Comparison of ENCODE assay signal across 10 mouse cellular contexts in the genomic region with DNA sequence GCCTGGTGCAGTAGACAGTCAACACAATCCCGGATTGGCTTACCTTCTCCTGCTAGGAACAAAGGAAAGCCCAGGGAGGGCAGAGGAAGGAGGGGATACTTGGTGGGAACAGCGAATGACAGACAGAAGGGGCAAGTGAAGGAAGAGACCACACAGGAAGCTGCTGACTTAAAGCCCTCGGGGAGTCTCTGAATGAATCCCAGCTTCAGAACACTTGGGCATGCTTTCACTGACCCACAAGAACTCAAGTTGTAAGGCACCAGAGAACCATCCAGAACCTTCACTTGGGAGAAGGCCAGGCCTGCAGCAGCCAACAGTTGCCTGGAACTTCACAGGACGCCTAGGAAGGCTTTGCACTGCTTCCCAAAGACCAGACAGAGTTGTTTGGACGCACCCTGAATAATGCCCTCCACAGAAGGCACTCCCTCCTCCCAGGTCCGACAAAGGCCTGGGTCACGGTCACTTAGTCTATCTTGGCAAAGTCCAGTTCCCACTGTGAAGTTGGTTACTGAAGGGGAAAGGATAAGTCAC.
DNase-seq lines count a peak whose midpoint lies in the region; ATAC-seq lines count a peak whose summit lies in the region.
"Had no signal": no experiment of that assay in that cellular context is flagged by ENCODE, and none has a peak within 500 bp of the region (broad histone marks: within the 10 kb centered on the region; RNA-seq: fewer than 3 reads in every experiment).

No protein-coding gene starts in this region.

- DNase-seq in forebrain, embryonic 11.5 days (ENCODE audit: low spot score) = no peak
- no peak for DNase-seq in forebrain, embryonic 14.5 days (ENCODE audit: low spot score)
- DNase-seq in ovary, postnatal 36 days (ENCODE audit: low spot score) = peak; percentile 19
- no peak for DNase-seq in ovary, postnatal 14 days (ENCODE audit: low spot score)
- DNase-seq in retina, embryonic 14.5 days (ENCODE audit: low spot score) = peak; percentile 46
- no peak for DNase-seq in spleen, postnatal 10 days (ENCODE audit: low spot score in 2 of 2)
- DNase-seq in heart, postnatal 10 days = no peak
- DNase-seq: heart, postnatal 14 days had no signal

- no peak overlapping the region for H3K4me2 ChIP-seq in forebrain, embryonic 11.5 days (ENCODE audit: low read depth, low read length, severe bottlenecking)
- H3K4me2 ChIP-seq in forebrain, embryonic 14.5 days (ENCODE audit: low read length) = no peak overlapping the region
- no peak overlapping the region for H3K4me2 ChIP-seq in kidney, embryonic 16.5 days (replicated peaks; ENCODE audit: low read depth, low read length)
- H3K4me2 ChIP-seq: limb, embryonic 12.5 days had no signal

- intact Hi-C loops in heart, postnatal 10 days (cut with DNase I) = loop anchor here (5.0 kb wide), 1 partner anchor 46 kb away; no protein-coding TSS in a partner anchor

- no peaks in the 10 kb centered on the region for H3K36me3 ChIP-seq in forebrain, embryonic 11.5 days (ENCODE audit: control insufficient read depth, insufficient read depth, low read length)
- no peaks in the 10 kb centered on the region for H3K36me3 ChIP-seq in forebrain, embryonic 14.5 days (ENCODE audit: control insufficient read depth, insufficient read depth, low read length)
- H3K36me3 ChIP-seq in kidney, embryonic 16.5 days (ENCODE audit: insufficient read depth, low read length) = no peaks in the 10 kb centered on the region
- H3K36me3 ChIP-seq: limb, embryonic 12.5 days had no signal

- H3K27me3 ChIP-seq in forebrain, embryonic 11.5 days (ENCODE audit: control insufficient read depth, insufficient read depth, low read length) = no peaks in the 10 kb centered on the region
- H3K27me3 ChIP-seq in forebrain, embryonic 14.5 days (replicated peaks; ENCODE audit: control insufficient read depth, insufficient read depth, low read length) = no peaks in the 10 kb centered on the region
- H3K27me3 ChIP-seq in kidney, embryonic 16.5 days (ENCODE audit: insufficient read depth, low read length) = no peaks in the 10 kb centered on the region
- H3K27me3 ChIP-seq: limb, embryonic 12.5 days had no signal

- H3K4me3 ChIP-seq in forebrain, embryonic 11.5 days (ENCODE audit: low read depth, low read length) = no peak overlapping the region
- no peak overlapping the region for H3K4me3 ChIP-seq in forebrain, embryonic 14.5 days (ENCODE audit: low read depth, low read length)
- no peak overlapping the region for H3K4me3 ChIP-seq in kidney, embryonic 16.5 days (ENCODE audit: low read length)
- H3K4me3 ChIP-seq: limb, embryonic 12.5 days had no signal

- no peak overlapping the region for H3K27ac ChIP-seq in forebrain, embryonic 11.5 days (ENCODE audit: low read depth, low read length)
- H3K27ac ChIP-seq in forebrain, embryonic 14.5 days (ENCODE audit: low read depth, low read length) = no peak overlapping the region
- H3K27ac ChIP-seq in kidney, embryonic 16.5 days (ENCODE audit: low read length) = peak overlapping the region; percentile 64
- H3K27ac ChIP-seq: limb, embryonic 12.5 days had no signal

- 0 out of 2 replicates have a peak, but pooled peaks have one; percentile 18 for ATAC-seq in forebrain, embryonic 11.5 days (replicated peaks; ENCODE audit: low FRiP score)
- ATAC-seq in forebrain, embryonic 14.5 days = no peak
- peak; percentile 69 for ATAC-seq in kidney, embryonic 16.5 days (ENCODE audit: low FRiP score, low TSS enrichment)

- no peak overlapping the region for H3K9ac ChIP-seq in forebrain, embryonic 11.5 days (ENCODE audit: low read length)
- no peak overlapping the region for H3K9ac ChIP-seq in forebrain, embryonic 14.5 days (ENCODE audit: low read length)
- no peak overlapping the region for H3K9ac ChIP-seq in kidney, embryonic 16.5 days (replicated peaks; ENCODE audit: low read length)
- H3K9ac ChIP-seq: limb, embryonic 12.5 days had no signal

- WGBS in forebrain, embryonic 11.5 days = 11% methylated on average over 7 of the region's 7 CpGs
- 17% methylated on average over 7 of the region's 7 CpGs for WGBS in forebrain, embryonic 14.5 days
- 23% methylated on average over 7 of the region's 7 CpGs for WGBS in kidney, embryonic 16.5 days

- H3K4me1 ChIP-seq in forebrain, embryonic 11.5 days (replicated peaks; ENCODE audit: control insufficient read depth, insufficient read depth, low read length) = peaks cover 15% of the 10 kb centered on the region; the same call in 1 of the 2 replicates
- H3K4me1 ChIP-seq in forebrain, embryonic 14.5 days (ENCODE audit: control insufficient read depth, insufficient read depth, low read length) = peaks cover 24% of the 10 kb centered on the region
- H3K4me1 ChIP-seq in kidney, embryonic 16.5 days (ENCODE audit: insufficient read depth, low read length) = peaks cover 74% of the 10 kb centered on the region

- no peaks in the 10 kb centered on the region for H3K9me3 ChIP-seq in forebrain, embryonic 11.5 days (ENCODE audit: control insufficient read depth, low read length)
- H3K9me3 ChIP-seq in forebrain, embryonic 14.5 days (replicated peaks; ENCODE audit: control insufficient read depth, low read length) = no peaks in the 10 kb centered on the region
- no peaks in the 10 kb centered on the region for H3K9me3 ChIP-seq in kidney, embryonic 16.5 days (ENCODE audit: low read length)
- H3K9me3 ChIP-seq: limb, embryonic 12.5 days had no signal

Comparison
In these comparisons a context has a peak if more than half of its experiments do, and no peak if none do; other contexts are left out.
1. DNase-seq: peak in ovary, postnatal 36 days (single experiment) and retina, embryonic 14.5 days (single experiment); none in forebrain, embryonic 11.5 days (single experiment), forebrain, embryonic 14.5 days (single experiment), ovary, postnatal 14 days (single experiment), spleen, postnatal 10 days (0 of 2) and heart, postnatal 10 days (0 of 2).